Mouse (Mus musculus) stomach, embryonic 14.5 days (tissue): ENCODE data around the gene Kti12. TPM values are rescaled to one million over a fixed set of nuclear protein-coding genes. Genes with fewer than 3 reads are reported as not detected.

ENCODE experiments used
- ATAC-seq: fragments of 200-750 bp; cut with Nextera tagmentation; 2 replicates; pipeline ENCODE4 v1.8.0; 2017; ENCODE audit warnings: low read depth, moderate TSS enrichment; ENCODE audit not compliant: insufficient number of reproducible peaks, insufficient read depth, low FRiP score
- H3K27ac ChIP-seq: fragments of 300-500 bp; sonication (generic); 2 replicates; pipeline ENCODE4 v1.5.1; 2014; ENCODE audit warnings: mild to moderate bottlenecking, low read length, moderate library complexity, mixed read lengths
- H3K27me3 ChIP-seq: fragments of 300-500 bp; sonication (generic); 2 replicates; pipeline ENCODE4 v1.6.1; 2014; ENCODE audit warnings: low read length, control low read depth, mixed read lengths; ENCODE audit not compliant: control insufficient read depth, insufficient read depth
- H3K36me3 ChIP-seq: fragments of 300-500 bp; sonication (generic); 2 replicates; pipeline ENCODE4 v1.6.1; 2014; ENCODE audit warnings: mild to moderate bottlenecking, control low read depth, low read length, moderate library complexity, mixed read lengths; ENCODE audit not compliant: control insufficient read depth, insufficient read depth
- H3K4me1 ChIP-seq: fragments of 300-500 bp; sonication (generic); 2 replicates; pipeline ENCODE4 v1.6.1; 2014; ENCODE audit warnings: low read length, control low read depth, mixed read lengths; ENCODE audit not compliant: control insufficient read depth, insufficient read depth
- H3K4me2 ChIP-seq: fragments of 300-500 bp; sonication (generic); replicated peaks from 2 replicates; pipeline ENCODE4 v1.6.1; 2014; ENCODE audit warnings: low read depth, low read length, control low read depth
- H3K4me3 ChIP-seq: fragments of 300-500 bp; sonication (generic); 2 replicates; pipeline ENCODE4 v1.5.1; 2014; ENCODE audit warnings: low read depth, low read length, control low read depth
- H3K9ac ChIP-seq: fragments of 300-500 bp; sonication (generic); replicated peaks from 2 replicates; pipeline ENCODE4 v1.6.1; 2014; ENCODE audit warnings: low read depth, mild to moderate bottlenecking, control low read depth, low read length, moderate library complexity, mixed read lengths
- H3K9me3 ChIP-seq: fragments of 300-500 bp; sonication (generic); 2 replicates; pipeline ENCODE4 v1.6.1; 2016; ENCODE audit warnings: low read depth, low read length, control low read depth; ENCODE audit not compliant: control insufficient read depth
- WGBS: fragments of 180-500 bp; shearing (Covaris S2); extraction: QIAGEN DNeasy Blood & Tissue Kit; methylation state at CpG from one replicate; pipeline ENCODE4 v1.1.7; 2014; 5-methylcytosine and 5-hydroxymethylcytosine counted together
- polyA plus RNA-seq: library from polyadenylated mRNA; unstranded; fragments of >200 nt; fragmentation: Nextera tagmentation; extraction: Ambion mirVana; gene quantifications from 2 replicates; pipeline ENCODE4 v1.2.1, GENCODE M21; 2014

Gene Kti12
- polyA plus RNA-seq, 1 experiment from 2014 or later, result 42.5 TPM

- ATAC-seq, result peak; percentile 92
- H3K4me2 ChIP-seq, result peak within 1 kb of the TSS; percentile 98
- under 1% methylated on average over 46 of the region's 46 CpGs for WGBS
- no peaks in the 10 kb centered on the region for H3K36me3 ChIP-seq
- H3K4me3 ChIP-seq, result peak within 1 kb of the TSS; percentile 56
- H3K27ac ChIP-seq, result no peak within 1 kb of the TSS
- H3K9me3 ChIP-seq, result no peaks in the 10 kb centered on the region
- peak within 1 kb of the TSS; percentile 36 for H3K9ac ChIP-seq
- H3K27me3 ChIP-seq, result no peaks in the 10 kb centered on the region
- H3K4me1 ChIP-seq, result no peaks in the 10 kb centered on the region
Measured at GRCm38 (mm10) chr4:108878963-108879822, 31.6 kb downstream of the Kti12 start, which contains the start of gene Rab3b. TSS of gene Rab3b (plus strand) at chr4:108879063.

GRCm38 (mm10) chr4:108883815-108884214 lies 36.2 kb downstream of the Kti12 start:
- no peaks in the 10 kb centered on the region for H3K9me3 ChIP-seq
- H3K27ac ChIP-seq, result no peak overlapping the region
- no peak overlapping the region for H3K9ac ChIP-seq
- H3K27me3 ChIP-seq, result no peaks in the 10 kb centered on the region
- H3K4me3 ChIP-seq, result no peak overlapping the region
- ATAC-seq, result no peak
- no peaks in the 10 kb centered on the region for H3K4me1 ChIP-seq
- 56% methylated on average over 13 of the region's 13 CpGs for WGBS
- no peak overlapping the region for H3K4me2 ChIP-seq
- no peaks in the 10 kb centered on the region for H3K36me3 ChIP-seq

GRCm38 (mm10) chr4:108887456-108887855 lies 39.9 kb downstream of the Kti12 start:
- no peaks in the 10 kb centered on the region for H3K9me3 ChIP-seq
- no peaks in the 10 kb centered on the region for H3K27me3 ChIP-seq
- no peak overlapping the region for H3K4me3 ChIP-seq
- no peaks in the 10 kb centered on the region for H3K36me3 ChIP-seq
- no peaks in the 10 kb centered on the region for H3K4me1 ChIP-seq
- 56% methylated on average over 4 of the region's 4 CpGs for WGBS
- no peak overlapping the region for H3K4me2 ChIP-seq
- H3K27ac ChIP-seq, result no peak overlapping the region
- no peak for ATAC-seq
- no peak overlapping the region for H3K9ac ChIP-seq

GRCm38 (mm10) chr4:108890876-108891275 lies 43.3 kb downstream of the Kti12 start:
- Histone ChIP-seq H3K9ac (no peak overlapping the region), H3K4me3 (no peak overlapping the region), H3K36me3 (no peaks in the 10 kb centered on the region), H3K9me3 (no peaks in the 10 kb centered on the region), H3K4me2 (no peak overlapping the region), H3K27me3 (no peaks in the 10 kb centered on the region), H3K4me1 (no peaks in the 10 kb centered on the region), H3K27ac (no peak overlapping the region)
- 83% methylated on average over 6 of the region's 6 CpGs for WGBS
- no peak for ATAC-seq

Other genes starting within 250 kb of the Kti12 start
- gene Cc2d1b, start 227.8 kb upstream of the Kti12 start, polyA plus RNA-seq, result 29.2 and 33.6 TPM in 2 replicates
- gene 3110021N24Rik, start 128.1 kb upstream of the Kti12 start, polyA plus RNA-seq, result 2.3 and 2.4 TPM in 2 replicates
- gene Zfyve9, start 67.0 kb upstream of the Kti12 start, polyA plus RNA-seq, result 7.2 and 7.8 TPM in 2 replicates
- 171 and 187 TPM in 2 replicates for gene Btf3l4, start 14.2 kb upstream of the Kti12 start, polyA plus RNA-seq
- gene Txndc12, start 13.2 kb upstream of the Kti12 start, polyA plus RNA-seq, result 111 and 117 TPM in 2 replicates
- 0.58 and 1.9 TPM in 2 replicates for gene A730015C16Rik, start 834 bp downstream of the Kti12 start, polyA plus RNA-seq
- gene Rab3b, start 31.3 kb downstream of the Kti12 start, polyA plus RNA-seq, result 13.9 and 16.3 TPM in 2 replicates
- 56.5 and 60.1 TPM in 2 replicates for gene Nrd1, start 152.9 kb downstream of the Kti12 start, polyA plus RNA-seq